Mouse (Mus musculus): ENCODE results near the gene Gm20431. TPM values are rescaled to one million over a fixed set of nuclear protein-coding genes. Genes with fewer than 3 reads are reported as not detected.

Gm20431 gene
- polyA plus RNA-seq, 1 experiment from 2014 or later, result 8.8 TPM

DNA sequence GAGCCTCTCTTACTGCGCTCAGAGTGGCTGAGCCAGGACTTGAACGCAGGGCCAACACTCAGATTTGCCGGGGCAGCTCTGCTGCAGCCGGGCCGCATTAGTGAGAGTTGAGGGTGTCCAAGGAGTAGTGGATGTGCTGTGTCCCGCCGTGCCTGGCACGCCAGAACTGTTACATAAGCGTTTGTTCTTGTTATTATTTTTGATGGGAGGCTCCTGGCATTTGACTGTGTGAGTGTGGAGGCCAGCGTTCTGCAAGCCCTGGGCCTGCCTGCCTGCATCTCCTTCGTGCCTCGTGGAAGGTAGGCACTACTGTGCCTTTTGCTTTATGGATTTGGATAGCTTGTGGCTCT is 29.6 kb upstream of the Gm20431 start:
- Histone ChIP-seq H3K36me3 (ENCODE audit: control insufficient read depth, insufficient read depth) (peaks cover 6% of the 10 kb centered on the region; the same call in 1 of the 2 replicates), H3K4me3 (ENCODE audit: low read depth, low read length) (peak overlapping the region; percentile 82), H3K27me3 (replicated peaks; ENCODE audit: control insufficient read depth, insufficient read depth, low read length) (no peaks in the 10 kb centered on the region), H3K4me2 (replicated peaks; ENCODE audit: low read depth) (peak overlapping the region; percentile 80), H3K4me1 (replicated peaks; ENCODE audit: control insufficient read depth, insufficient read depth, low read length) (0 out of 2 replicates have a peak, but pooled peaks cover 3% of the 10 kb centered on the region), H3K9me3 (ENCODE audit: control insufficient read depth) (no peaks in the 10 kb centered on the region), H3K9ac (ENCODE audit: low read depth, low read length) (peak overlapping the region; percentile 46), H3K27ac (ENCODE audit: low read depth, low read length) (peak overlapping the region; percentile 51)
- no peak for ATAC-seq
- WGBS, result 55% methylated on average over 12 of the region's 12 CpGs
- no peak for TF ChIP-seq CTCF (IDR thresholded peaks at IDR 0.05; ENCODE audit: low read depth)

DNA sequence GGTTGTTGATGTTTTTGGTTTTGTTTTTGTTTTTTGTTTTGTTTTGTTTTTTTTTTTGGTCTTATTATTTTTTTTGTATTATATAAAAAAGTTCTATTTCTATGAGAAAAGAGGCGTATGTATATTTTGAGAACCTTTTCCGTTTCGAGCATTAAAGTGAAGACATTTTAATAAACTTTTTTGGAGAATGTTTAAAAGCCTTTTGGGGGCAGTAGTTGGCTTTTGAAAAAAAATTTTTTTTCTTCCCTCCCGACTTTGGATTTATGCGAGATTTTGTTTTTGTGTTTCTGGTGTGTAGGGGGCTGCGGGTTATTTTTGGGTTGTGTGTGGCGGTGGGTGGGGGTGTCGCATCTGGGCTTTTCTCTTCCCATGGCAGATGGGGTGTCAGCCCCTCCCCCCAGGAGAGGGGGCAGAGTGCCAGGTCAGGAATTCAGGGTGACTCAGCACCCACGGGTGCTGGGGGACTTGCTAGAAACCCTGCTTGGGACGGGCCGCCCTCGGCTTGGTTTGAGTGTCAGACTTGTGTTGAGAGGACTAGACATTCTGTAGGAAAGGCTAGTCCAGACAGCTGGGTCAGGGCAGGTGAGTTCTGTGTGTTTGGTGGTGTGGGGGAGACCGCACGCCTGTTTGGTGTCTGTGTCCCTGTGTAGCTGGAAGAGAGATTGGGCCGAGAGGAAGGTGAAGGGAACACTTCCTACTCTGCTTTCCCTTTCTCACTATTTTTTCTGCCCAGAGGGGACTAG is 29.1 kb upstream of the Gm20431 start:
- H3K4me1 ChIP-seq (replicated peaks; ENCODE audit: control insufficient read depth, insufficient read depth, low read length), result 0 out of 2 replicates have a peak, but pooled peaks cover 3% of the 10 kb centered on the region
- no peak for TF ChIP-seq CTCF (IDR thresholded peaks at IDR 0.05; ENCODE audit: low read depth)
- ATAC-seq, result no peak

DNA sequence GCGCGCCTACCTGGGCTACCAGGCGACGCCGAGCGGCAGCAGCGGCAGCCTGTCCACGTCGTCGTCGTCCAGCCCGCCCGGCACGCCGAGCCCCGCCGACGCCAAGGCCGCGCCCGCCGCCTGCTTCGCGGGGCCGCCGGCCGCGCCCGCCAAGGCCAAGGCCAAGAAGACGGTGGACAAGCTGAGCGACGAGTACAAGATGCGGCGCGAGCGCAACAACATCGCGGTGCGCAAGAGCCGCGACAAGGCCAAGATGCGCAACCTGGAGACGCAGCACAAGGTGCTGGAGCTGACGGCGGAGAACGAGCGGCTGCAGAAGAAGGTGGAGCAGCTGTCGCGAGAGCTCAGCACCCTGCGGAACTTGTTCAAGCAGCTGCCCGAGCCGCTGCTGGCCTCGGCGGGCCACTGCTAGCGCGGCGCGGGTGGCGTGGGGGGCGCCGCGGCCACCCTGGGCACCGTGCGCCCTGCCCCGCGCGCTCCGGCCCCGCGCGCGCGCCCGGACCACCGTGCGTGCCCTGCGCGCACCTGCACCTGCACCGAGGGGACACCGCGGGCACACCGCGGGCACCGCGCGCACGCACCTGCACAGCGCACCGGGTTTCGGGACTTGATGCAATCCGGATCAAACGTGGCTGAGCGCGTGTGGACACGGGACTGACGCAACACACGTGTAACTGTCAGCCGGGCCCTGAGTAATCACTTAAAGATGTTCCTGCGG is 28.4 kb upstream of the Gm20431 start, which contains the start of gene Tmem189:
Tmem189 (minus strand) TSS at position 322 of the 718 bp plus-strand sequence.
- Histone ChIP-seq H3K4me1 (replicated peaks; ENCODE audit: control insufficient read depth, insufficient read depth, low read length) (0 out of 2 replicates have a peak, but pooled peaks cover 3% of the 10 kb centered on the region), H3K36me3 (ENCODE audit: control insufficient read depth, insufficient read depth) (peaks cover 6% of the 10 kb centered on the region; the same call in 1 of the 2 replicates), H3K4me2 (replicated peaks; ENCODE audit: low read depth) (peak within 1 kb of the TSS; percentile 80), H3K9me3 (ENCODE audit: control insufficient read depth) (no peaks in the 10 kb centered on the region), H3K27ac (ENCODE audit: low read depth, low read length) (peak within 1 kb of the TSS; percentile 98), H3K9ac (ENCODE audit: low read depth, low read length) (peak within 1 kb of the TSS; percentile 94), H3K27me3 (replicated peaks; ENCODE audit: control insufficient read depth, insufficient read depth, low read length) (no peaks in the 10 kb centered on the region), H3K4me3 (ENCODE audit: low read depth, low read length) (peak within 1 kb of the TSS; percentile 82)
- under 1% methylated on average over 74 of the region's 99 CpGs for WGBS
- no peak for TF ChIP-seq CTCF (IDR thresholded peaks at IDR 0.05; ENCODE audit: low read depth)
- peak; percentile 26 for ATAC-seq

More for the DNA sequence above, 29.1 kb upstream of the Gm20431 start:
- peak overlapping the region; percentile 94 for H3K9ac ChIP-seq (ENCODE audit: low read depth, low read length)
- 39% methylated on average over 15 of the region's 15 CpGs for WGBS
- H3K27me3 ChIP-seq (replicated peaks; ENCODE audit: control insufficient read depth, insufficient read depth, low read length), result no peaks in the 10 kb centered on the region
- peak overlapping the region; percentile 82 for H3K4me3 ChIP-seq (ENCODE audit: low read depth, low read length)
- peaks cover 6% of the 10 kb centered on the region; the same call in 1 of the 2 replicates for H3K36me3 ChIP-seq (ENCODE audit: control insufficient read depth, insufficient read depth)
- no peaks in the 10 kb centered on the region for H3K9me3 ChIP-seq (ENCODE audit: control insufficient read depth)
- H3K4me2 ChIP-seq (replicated peaks; ENCODE audit: low read depth), result peak overlapping the region; percentile 80
- H3K27ac ChIP-seq (ENCODE audit: low read depth, low read length), result peak overlapping the region; percentile 51

DNA sequence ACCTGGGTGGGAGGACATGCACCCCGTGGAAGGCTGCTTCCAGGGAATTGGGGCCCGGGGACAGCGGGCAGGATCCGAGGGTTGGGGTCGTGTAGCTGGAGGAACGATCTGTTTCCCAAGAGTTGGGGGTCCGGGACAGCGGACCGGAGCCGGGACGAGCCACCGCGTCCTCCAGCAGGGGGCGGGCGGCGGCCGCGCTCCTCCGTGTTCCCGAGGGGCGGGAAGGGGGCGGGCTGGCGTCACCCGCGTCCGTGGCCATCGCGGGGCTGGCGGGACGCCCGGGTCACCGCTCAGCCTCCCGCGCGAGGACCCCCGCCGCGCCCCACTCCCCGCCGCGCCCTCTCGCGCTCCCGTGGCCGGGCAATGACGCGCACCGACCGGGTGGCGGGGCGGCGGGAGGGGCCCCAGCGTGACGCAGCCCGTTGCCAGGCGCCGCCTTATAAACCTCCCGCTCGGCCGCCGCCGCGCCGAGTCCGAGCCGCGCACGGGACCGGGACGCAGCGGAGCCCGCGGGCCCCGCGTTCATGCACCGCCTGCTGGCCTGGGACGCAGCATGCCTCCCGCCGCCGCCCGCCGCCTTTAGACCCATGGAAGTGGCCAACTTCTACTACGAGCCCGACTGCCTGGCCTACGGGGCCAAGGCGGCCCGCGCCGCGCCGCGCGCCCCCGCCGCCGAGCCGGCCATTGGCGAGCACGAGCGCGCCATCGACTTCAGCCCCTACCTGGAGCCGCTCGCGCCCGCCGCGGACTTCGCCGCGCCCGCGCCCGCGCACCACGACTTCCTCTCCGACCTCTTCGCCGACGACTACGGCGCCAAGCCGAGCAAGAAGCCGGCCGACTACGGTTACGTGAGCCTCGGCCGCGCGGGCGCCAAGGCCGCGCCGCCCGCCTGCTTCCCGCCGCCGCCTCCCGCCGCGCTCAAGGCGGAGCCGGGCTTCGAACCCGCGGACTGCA is 27.5 kb upstream of the Gm20431 start, which contains the start of gene Cebpb:
Cebpb (plus strand) TSS at position 418 of the 954 bp plus-strand sequence.
- Histone ChIP-seq H3K4me1 (replicated peaks; ENCODE audit: control insufficient read depth, insufficient read depth, low read length) (0 out of 2 replicates have a peak, but pooled peaks cover 3% of the 10 kb centered on the region), H3K36me3 (ENCODE audit: control insufficient read depth, insufficient read depth) (peaks cover 6% of the 10 kb centered on the region; the same call in 1 of the 2 replicates), H3K4me3 (ENCODE audit: low read depth, low read length) (peak within 1 kb of the TSS; percentile 82), H3K27ac (ENCODE audit: low read depth, low read length) (peak within 1 kb of the TSS; percentile 98), H3K4me2 (replicated peaks; ENCODE audit: low read depth) (peak within 1 kb of the TSS; percentile 80), H3K9me3 (ENCODE audit: control insufficient read depth) (no peaks in the 10 kb centered on the region), H3K9ac (ENCODE audit: low read depth, low read length) (peak within 1 kb of the TSS; percentile 94), H3K27me3 (replicated peaks; ENCODE audit: control insufficient read depth, insufficient read depth, low read length) (no peaks in the 10 kb centered on the region)
- WGBS, result under 1% methylated on average over 114 of the region's 147 CpGs
- TF ChIP-seq CTCF (IDR thresholded peaks at IDR 0.05; ENCODE audit: low read depth), result peak; percentile 79
- ATAC-seq, result peak; percentile 72

DNA sequence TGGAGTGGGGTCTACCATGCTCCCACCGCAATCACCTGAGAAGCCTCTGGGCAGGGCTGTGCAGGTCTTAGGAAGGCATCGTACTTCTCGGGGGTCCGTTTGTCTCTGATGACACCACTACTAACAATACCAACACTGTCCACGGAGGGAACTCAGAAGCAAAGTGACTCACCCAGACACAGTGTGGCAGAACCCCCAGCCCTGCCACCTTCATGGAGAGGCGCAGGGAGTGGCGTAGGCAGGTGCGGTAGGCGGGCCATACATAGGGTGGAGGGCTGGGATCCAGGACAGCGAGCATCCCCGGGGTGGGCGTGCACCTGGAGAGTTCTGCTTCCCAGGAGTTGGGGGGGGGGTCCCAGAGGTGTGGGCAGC is 26.8 kb upstream of the Gm20431 start:
- H3K4me2 ChIP-seq (replicated peaks; ENCODE audit: low read depth), result peak overlapping the region; percentile 80
- H3K9ac ChIP-seq (ENCODE audit: low read depth, low read length), result peak overlapping the region; percentile 94
- peak; percentile 63 for ATAC-seq
- TF ChIP-seq CTCF (IDR thresholded peaks at IDR 0.05; ENCODE audit: low read depth), result no peak
- H3K27me3 ChIP-seq (replicated peaks; ENCODE audit: control insufficient read depth, insufficient read depth, low read length), result no peaks in the 10 kb centered on the region
- no peaks in the 10 kb centered on the region for H3K9me3 ChIP-seq (ENCODE audit: control insufficient read depth)
- peak overlapping the region; percentile 98 for H3K27ac ChIP-seq (ENCODE audit: low read depth, low read length)
- 0 out of 2 replicates have a peak, but pooled peaks cover 3% of the 10 kb centered on the region for H3K4me1 ChIP-seq (replicated peaks; ENCODE audit: control insufficient read depth, insufficient read depth, low read length)
- H3K36me3 ChIP-seq (ENCODE audit: control insufficient read depth, insufficient read depth), result peaks cover 6% of the 10 kb centered on the region; the same call in 1 of the 2 replicates
- WGBS, result 11% methylated on average over 12 of the region's 12 CpGs
- peak overlapping the region; percentile 82 for H3K4me3 ChIP-seq (ENCODE audit: low read depth, low read length)
